Mouse (Mus musculus): ENCODE measurements around the gene Snrnp35. TPM values are rescaled to one million over a fixed set of nuclear protein-coding genes. Genes with fewer than 3 reads are reported as not detected.

Snrnp35 gene
- polyA plus RNA-seq, 1 experiment = 1.7 TPM

DNA sequence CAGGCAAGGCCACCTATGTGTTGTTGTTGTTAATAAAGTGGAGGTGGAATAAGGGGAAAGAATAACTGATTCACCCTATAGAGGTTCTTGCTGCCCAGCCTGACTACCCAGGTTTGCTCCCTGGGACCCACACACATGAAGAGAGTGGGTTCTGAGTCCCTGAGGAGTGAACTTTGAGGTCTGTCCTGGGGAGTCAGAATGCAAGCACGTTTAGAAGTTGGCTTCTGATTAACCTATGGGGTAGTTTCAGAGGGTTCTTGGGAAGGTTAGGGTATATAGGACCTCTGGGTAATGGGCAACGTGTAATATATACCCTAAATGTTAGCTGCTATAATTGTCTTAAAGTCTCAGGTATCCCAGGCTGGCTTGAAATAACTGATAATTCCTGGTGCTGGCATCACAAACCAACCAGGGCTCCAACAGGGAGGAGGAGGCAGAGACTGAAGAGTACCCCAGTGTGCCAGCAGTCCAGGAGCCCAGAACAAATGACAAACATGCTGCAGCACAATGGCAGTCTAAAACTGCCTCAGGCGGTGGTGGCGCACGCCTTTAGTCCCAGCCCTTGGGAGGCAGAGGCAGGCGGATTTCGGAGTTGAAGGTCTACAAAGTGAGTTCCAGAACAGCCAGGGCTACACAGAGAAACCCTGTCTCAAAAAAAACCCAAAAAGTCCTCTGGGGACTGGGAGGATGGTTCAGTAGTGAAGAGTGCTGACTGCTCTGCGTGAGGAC is 20.5 kb upstream of the Snrnp35 start:
- Histone ChIP-seq H3K36me3 (ENCODE audit: control insufficient read depth, insufficient read depth, low read length) (peaks cover 48% of the 10 kb centered on the region), H3K4me3 (ENCODE audit: extremely low read depth, insufficient read depth, insufficient read length) (no peak overlapping the region), H3K27ac (ENCODE audit: insufficient read depth, low read length) (no peak overlapping the region), H3K4me1 (ENCODE audit: control insufficient read depth, insufficient read depth, insufficient read length) (no peaks in the 10 kb centered on the region), H3K27me3 (ENCODE audit: control insufficient read depth, insufficient read depth, low read length) (no peaks in the 10 kb centered on the region)
- no peak for DNase-seq (ENCODE audit: low read depth in 1 of 2, low spot score in 2 of 2)
- WGBS = 91% methylated on average over 8 of the region's 8 CpGs
- TF ChIP-seq CTCF (IDR thresholded peaks at IDR 0.05; ENCODE audit: extremely low read depth, insufficient read depth, insufficient read length, insufficient replicate concordance) (no peak), POLR2A (IDR thresholded peaks at IDR 0.05; ENCODE audit: low read depth, low read length) (no peak)

DNA sequence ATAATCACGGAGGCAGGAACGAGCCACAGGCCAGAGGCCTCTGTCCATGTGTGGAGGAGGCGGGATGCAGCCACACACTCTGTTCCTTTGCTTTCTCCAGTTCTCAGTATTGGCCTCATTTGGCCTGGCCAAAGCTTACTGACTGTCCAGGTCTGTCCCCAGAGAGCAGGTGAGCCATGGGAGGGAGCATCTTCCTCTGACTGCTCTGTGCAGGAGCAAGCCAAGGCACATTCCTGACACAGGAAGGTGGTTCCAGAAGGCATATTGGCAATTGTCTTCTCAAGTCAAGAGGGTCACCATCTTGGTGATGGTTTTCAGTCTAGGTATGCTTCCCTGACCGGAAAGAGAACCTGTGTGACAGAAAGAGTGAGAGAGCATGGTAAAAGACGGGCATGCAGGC is 19.5 kb upstream of the Snrnp35 start:
- Histone ChIP-seq H3K27ac (ENCODE audit: insufficient read depth, low read length) (no peak overlapping the region), H3K36me3 (ENCODE audit: control insufficient read depth, insufficient read depth, low read length) (peaks cover 45% of the 10 kb centered on the region), H3K4me1 (ENCODE audit: control insufficient read depth, insufficient read depth, insufficient read length) (no peaks in the 10 kb centered on the region), H3K27me3 (ENCODE audit: control insufficient read depth, insufficient read depth, low read length) (no peaks in the 10 kb centered on the region), H3K4me3 (ENCODE audit: extremely low read depth, insufficient read depth, insufficient read length) (no peak overlapping the region)
- DNase-seq (ENCODE audit: low read depth in 1 of 2, low spot score in 2 of 2) = no peak
- no peak for TF ChIP-seq POLR2A (IDR thresholded peaks at IDR 0.05; ENCODE audit: low read depth, low read length)
- TF ChIP-seq CTCF (IDR thresholded peaks at IDR 0.05; ENCODE audit: extremely low read depth, insufficient read depth, insufficient read length, insufficient replicate concordance) = no peak
- 93% methylated on average over 5 of the region's 5 CpGs for WGBS

DNA sequence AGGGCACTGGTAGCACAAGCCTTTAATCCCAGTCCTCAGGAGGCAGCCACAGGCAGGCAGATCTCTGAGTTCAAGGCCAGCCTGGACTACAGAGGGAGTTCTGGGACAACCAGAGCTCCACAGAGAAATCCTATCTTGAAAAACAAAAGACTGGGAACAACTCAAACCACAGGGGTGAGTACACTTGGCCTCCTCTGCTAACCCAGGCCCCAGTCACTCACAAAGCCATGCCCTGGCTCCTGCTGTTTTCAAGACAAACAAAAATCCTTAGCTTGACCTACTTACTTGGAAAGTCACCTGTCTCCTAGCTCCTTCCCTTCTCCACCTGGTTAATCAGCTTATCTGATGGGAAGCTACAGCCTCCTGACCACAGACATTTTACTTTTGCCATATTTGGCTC is 18.0 kb upstream of the Snrnp35 start:
- no peak overlapping the region for H3K27ac ChIP-seq (ENCODE audit: insufficient read depth, low read length)
- DNase-seq (ENCODE audit: low read depth in 1 of 2, low spot score in 2 of 2) = no peak
- H3K36me3 ChIP-seq (ENCODE audit: control insufficient read depth, insufficient read depth, low read length) = peaks cover 43% of the 10 kb centered on the region
- no peaks in the 10 kb centered on the region for H3K27me3 ChIP-seq (ENCODE audit: control insufficient read depth, insufficient read depth, low read length)
- H3K4me1 ChIP-seq (ENCODE audit: control insufficient read depth, insufficient read depth, insufficient read length) = no peaks in the 10 kb centered on the region
- no peak for TF ChIP-seq CTCF (IDR thresholded peaks at IDR 0.05; ENCODE audit: extremely low read depth, insufficient read depth, insufficient read length, insufficient replicate concordance)
- no peak for TF ChIP-seq POLR2A (IDR thresholded peaks at IDR 0.05; ENCODE audit: low read depth, low read length)
- H3K4me3 ChIP-seq (ENCODE audit: extremely low read depth, insufficient read depth, insufficient read length) = no peak overlapping the region

DNA sequence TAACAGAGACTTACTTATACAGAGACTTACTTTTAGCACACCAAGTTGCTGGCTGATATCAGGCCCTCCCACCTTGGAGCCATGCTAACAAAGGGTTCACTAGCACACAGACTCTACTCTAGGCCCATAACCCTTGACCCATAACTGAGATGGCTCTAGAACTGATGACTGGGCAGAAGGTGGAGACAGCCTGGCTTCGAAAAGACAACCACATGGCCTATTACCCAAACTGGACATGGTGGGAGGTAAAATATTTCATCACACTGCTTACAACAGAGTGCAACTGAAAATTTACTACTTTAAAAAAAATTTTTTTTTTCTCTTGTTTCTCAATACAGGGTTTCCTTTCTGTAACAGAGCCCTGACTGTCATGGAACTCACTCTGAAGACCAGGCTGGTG is 15.2 kb upstream of the Snrnp35 start:
- no peak for DNase-seq (ENCODE audit: low read depth in 1 of 2, low spot score in 2 of 2)
- Histone ChIP-seq H3K36me3 (ENCODE audit: control insufficient read depth, insufficient read depth, low read length) (peaks cover 28% of the 10 kb centered on the region), H3K4me1 (ENCODE audit: control insufficient read depth, insufficient read depth, insufficient read length) (no peaks in the 10 kb centered on the region; the same call in 1 of the 2 replicates), H3K27me3 (ENCODE audit: control insufficient read depth, insufficient read depth, low read length) (no peaks in the 10 kb centered on the region), H3K27ac (ENCODE audit: insufficient read depth, low read length) (no peak overlapping the region), H3K4me3 (ENCODE audit: extremely low read depth, insufficient read depth, insufficient read length) (no peak overlapping the region)
- 87% methylated on average over 1 of the region's 1 CpGs for WGBS
- TF ChIP-seq CTCF (IDR thresholded peaks at IDR 0.05; ENCODE audit: extremely low read depth, insufficient read depth, insufficient read length, insufficient replicate concordance) (no peak), POLR2A (IDR thresholded peaks at IDR 0.05; ENCODE audit: low read depth, low read length) (no peak)

DNA sequence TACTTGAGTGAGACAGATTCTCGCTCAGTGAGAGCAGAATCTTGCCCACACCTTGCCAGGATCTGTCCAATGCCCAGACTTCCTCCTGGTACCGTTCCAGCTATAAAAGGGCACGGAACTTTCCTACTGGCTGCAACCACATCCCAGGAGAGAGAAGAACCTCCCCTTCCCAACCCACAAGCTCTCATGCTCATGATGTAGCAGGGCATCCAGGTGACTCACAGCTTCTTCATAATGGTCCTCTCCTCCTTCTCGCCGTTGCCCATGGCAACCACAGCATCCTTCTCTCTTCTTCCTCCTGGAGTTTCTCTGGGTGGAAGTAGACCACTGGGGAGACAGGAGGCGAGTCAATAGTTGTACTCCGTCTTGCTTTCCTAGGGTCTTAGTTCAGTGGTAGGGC is 14.6 kb upstream of the Snrnp35 start:
- Histone ChIP-seq H3K36me3 (ENCODE audit: control insufficient read depth, insufficient read depth, low read length) (peaks cover 24% of the 10 kb centered on the region), H3K4me1 (ENCODE audit: control insufficient read depth, insufficient read depth, insufficient read length) (no peaks in the 10 kb centered on the region; the same call in 1 of the 2 replicates), H3K27ac (ENCODE audit: insufficient read depth, low read length) (no peak overlapping the region), H3K4me3 (ENCODE audit: extremely low read depth, insufficient read depth, insufficient read length) (no peak overlapping the region), H3K27me3 (ENCODE audit: control insufficient read depth, insufficient read depth, low read length) (no peaks in the 10 kb centered on the region)
- 92% methylated on average over 7 of the region's 7 CpGs for WGBS
- no peak for TF ChIP-seq POLR2A (IDR thresholded peaks at IDR 0.05; ENCODE audit: low read depth, low read length)
- TF ChIP-seq CTCF (IDR thresholded peaks at IDR 0.05; ENCODE audit: extremely low read depth, insufficient read depth, insufficient read length, insufficient replicate concordance) = no peak
- no peak for DNase-seq (ENCODE audit: low read depth in 1 of 2, low spot score in 2 of 2)

DNA sequence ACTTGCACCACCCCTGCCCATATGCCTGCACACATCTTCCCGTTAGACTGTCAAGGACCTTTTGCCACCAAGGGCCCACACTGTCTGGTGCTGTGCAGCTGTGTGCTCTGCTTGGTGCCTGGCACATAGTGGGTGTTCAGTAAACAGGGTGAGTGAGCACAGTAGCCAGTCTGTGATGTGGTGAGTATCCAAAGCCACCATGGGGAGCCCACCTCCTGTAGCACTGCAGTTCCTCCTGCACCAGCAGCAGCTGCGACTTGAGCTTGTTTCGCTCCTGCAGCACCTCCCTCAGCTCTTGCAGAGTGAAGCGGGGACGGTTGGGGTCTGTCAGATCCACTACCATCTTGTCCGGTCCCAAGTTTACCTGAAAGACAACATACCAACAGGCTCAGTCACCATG is 13.4 kb upstream of the Snrnp35 start:
- H3K36me3 ChIP-seq (ENCODE audit: control insufficient read depth, insufficient read depth, low read length) = peaks cover 24% of the 10 kb centered on the region
- WGBS = 89% methylated on average over 6 of the region's 6 CpGs
- no peak for DNase-seq (ENCODE audit: low read depth in 1 of 2, low spot score in 2 of 2)
- no peaks in the 10 kb centered on the region; the same call in 1 of the 2 replicates for H3K4me1 ChIP-seq (ENCODE audit: control insufficient read depth, insufficient read depth, insufficient read length)
- no peaks in the 10 kb centered on the region for H3K27me3 ChIP-seq (ENCODE audit: control insufficient read depth, insufficient read depth, low read length)
- TF ChIP-seq CTCF (IDR thresholded peaks at IDR 0.05; ENCODE audit: extremely low read depth, insufficient read depth, insufficient read length, insufficient replicate concordance) (no peak), POLR2A (IDR thresholded peaks at IDR 0.05; ENCODE audit: low read depth, low read length) (no peak)
- H3K4me3 ChIP-seq (ENCODE audit: extremely low read depth, insufficient read depth, insufficient read length) = no peak overlapping the region
- H3K27ac ChIP-seq (ENCODE audit: insufficient read depth, low read length) = no peak overlapping the region

DNA sequence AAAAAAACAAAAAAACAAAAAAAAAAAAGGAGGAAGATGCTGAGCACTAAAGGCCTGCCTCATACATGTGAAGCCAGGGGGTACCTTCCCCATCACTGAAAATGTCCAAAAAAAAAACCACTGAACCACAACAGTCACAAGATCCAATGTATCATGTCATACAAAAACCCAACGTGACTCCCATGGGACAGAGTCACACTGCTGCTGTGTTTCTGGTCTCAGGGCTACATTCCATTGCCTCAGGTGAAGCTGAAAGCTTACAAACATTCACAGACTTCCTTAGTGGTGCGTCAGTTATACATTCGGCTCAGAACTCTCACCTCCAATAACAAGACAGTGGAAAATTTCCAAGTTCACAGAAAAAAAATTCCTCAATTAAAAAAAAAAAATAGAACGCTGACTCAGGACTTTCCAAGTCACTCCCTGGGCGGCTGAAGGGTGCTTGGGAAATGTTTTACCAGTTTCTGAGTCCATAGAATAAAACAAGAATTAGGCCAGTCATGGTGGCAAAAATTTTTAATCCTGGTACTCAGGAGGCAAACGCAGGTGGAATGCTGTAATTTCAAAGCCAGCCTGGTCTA is 12.3 kb upstream of the Snrnp35 start:
- Histone ChIP-seq H3K4me1 (ENCODE audit: control insufficient read depth, insufficient read depth, insufficient read length) (no peaks in the 10 kb centered on the region; the same call in 1 of the 2 replicates), H3K36me3 (ENCODE audit: control insufficient read depth, insufficient read depth, low read length) (peaks cover 22% of the 10 kb centered on the region)

More for the DNA sequence above, 12.3 kb upstream of the Snrnp35 start:
- TF ChIP-seq CTCF (IDR thresholded peaks at IDR 0.05; ENCODE audit: extremely low read depth, insufficient read depth, insufficient read length, insufficient replicate concordance) (no peak), POLR2A (IDR thresholded peaks at IDR 0.05; ENCODE audit: low read depth, low read length) (no peak)
- Histone ChIP-seq H3K27me3 (ENCODE audit: control insufficient read depth, insufficient read depth, low read length) (no peaks in the 10 kb centered on the region), H3K4me3 (ENCODE audit: extremely low read depth, insufficient read depth, insufficient read length) (no peak overlapping the region), H3K27ac (ENCODE audit: insufficient read depth, low read length) (no peak overlapping the region)
- 73% methylated on average over 6 of the region's 6 CpGs for WGBS
- DNase-seq (ENCODE audit: low read depth in 1 of 2, low spot score in 2 of 2) = peak in 1 of 2 experiments; percentile 57
